Mouse (Mus musculus) brain, embryonic 14.5 days (tissue): Measurements from ENCODE around the gene Nrm. TPM values are rescaled to one million over a fixed set of nuclear protein-coding genes. Genes with fewer than 3 reads are reported as not detected.
A peak's percentile ranks its signal among the peaks of the same experiment; 100 is the strongest.

Source experiments
- DNase-seq: peaks from one replicate; pipeline ENCODE4 v3.0.0-alpha.2; 2011; ENCODE audit warnings: low read depth
- CTCF ChIP-seq: fragments of 200-500 bp; IDR thresholded peaks from 2 replicates; pipeline ENCODE4 v1.5.1; 2012; ENCODE audit warnings: inconsistent platforms, mild to moderate bottlenecking, moderate library complexity, borderline replicate concordance; ENCODE audit not compliant: insufficient read depth, insufficient read length; ENCODE audit errors: extremely low read depth
- POLR2A ChIP-seq: fragments of 200-500 bp; IDR thresholded peaks from 2 replicates; pipeline ENCODE4 v1.6.1; 2012; ENCODE audit warnings: mild to moderate bottlenecking, inconsistent platforms, borderline replicate concordance; ENCODE audit not compliant: poor library complexity, insufficient read depth, insufficient read length, severe bottlenecking; ENCODE audit errors: extremely low read depth
- polyA plus RNA-seq: library from polyadenylated mRNA; depleted of rRNA; stranded (reverse); fragments of >200 nt; gene quantifications from 2 replicates; pipeline ENCODE4 v1.2.3, GENCODE M21; 2012

The Nrm gene
- polyA plus RNA-seq, 1 experiment: 26.9 TPM

GRCm38 (mm10) chr17:35873774-35874519 is 12.8 kb downstream of the Nrm start:
- TF ChIP-seq POLR2A (no peak), CTCF (peak; percentile 97)
- DNase-seq: peak; percentile 90

GRCm38 (mm10) chr17:35874721-35875120 is 13.6 kb downstream of the Nrm start:
- TF ChIP-seq POLR2A (no peak), CTCF (no peak)
- DNase-seq: no peak

- peak; percentile 99 for DNase-seq
These were observed 18.3 kb downstream of the Nrm start, which contains the start of gene Dhx16 for GRCm38 (mm10) chr17:35879245-35880057. Gene Dhx16 (plus strand): TSS chr17:35879819.

DNA sequence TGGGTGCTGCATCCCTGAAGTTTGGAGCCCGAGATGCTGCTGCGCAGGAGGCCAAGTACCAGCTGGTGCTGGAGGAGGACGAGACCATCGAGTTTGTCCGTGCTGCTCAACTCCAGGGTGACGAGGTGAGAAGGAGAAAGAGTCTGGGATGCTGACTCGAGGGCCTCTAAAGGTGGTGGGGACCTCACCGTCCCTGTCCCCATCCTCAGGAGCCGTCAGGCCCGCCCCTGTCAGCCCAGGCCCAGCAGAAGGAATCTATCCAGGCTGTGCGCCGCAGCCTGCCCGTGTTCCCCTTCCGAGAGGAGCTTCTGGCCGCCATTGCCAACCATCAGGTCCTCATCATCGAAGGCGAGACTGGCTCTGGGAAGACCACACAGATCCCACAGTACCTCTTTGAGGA is 21.8 kb downstream of the Nrm start:
- DNase-seq: no peak
- TF ChIP-seq CTCF (no peak), POLR2A (no peak)

More at GRCm38 (mm10) chr17:35879245-35880057, 18.3 kb downstream of the Nrm start, which contains the start of gene Dhx16:
- TF ChIP-seq CTCF (peak; percentile 75), POLR2A (peak; percentile 35; the same call in 1 of the 2 replicates)

DNA sequence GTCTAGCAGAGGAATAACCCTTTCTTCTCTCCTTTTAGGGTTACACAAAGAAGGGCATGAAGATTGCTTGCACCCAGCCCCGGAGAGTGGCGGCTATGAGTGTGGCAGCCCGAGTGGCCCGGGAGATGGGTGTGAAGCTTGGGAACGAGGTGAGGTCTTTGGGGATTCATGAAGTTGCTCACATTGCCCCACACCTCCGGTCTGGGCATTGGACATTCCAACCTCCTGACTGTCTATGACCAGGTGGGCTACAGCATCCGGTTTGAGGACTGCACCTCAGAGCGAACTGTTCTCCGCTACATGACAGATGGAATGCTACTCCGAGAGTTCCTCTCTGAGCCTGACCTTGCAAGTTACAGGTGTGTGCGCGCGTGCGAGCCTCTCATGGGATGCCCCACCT is 22.7 kb downstream of the Nrm start:
- TF ChIP-seq CTCF: no peak
- no peak for TF ChIP-seq POLR2A
- DNase-seq: no peak

DNA sequence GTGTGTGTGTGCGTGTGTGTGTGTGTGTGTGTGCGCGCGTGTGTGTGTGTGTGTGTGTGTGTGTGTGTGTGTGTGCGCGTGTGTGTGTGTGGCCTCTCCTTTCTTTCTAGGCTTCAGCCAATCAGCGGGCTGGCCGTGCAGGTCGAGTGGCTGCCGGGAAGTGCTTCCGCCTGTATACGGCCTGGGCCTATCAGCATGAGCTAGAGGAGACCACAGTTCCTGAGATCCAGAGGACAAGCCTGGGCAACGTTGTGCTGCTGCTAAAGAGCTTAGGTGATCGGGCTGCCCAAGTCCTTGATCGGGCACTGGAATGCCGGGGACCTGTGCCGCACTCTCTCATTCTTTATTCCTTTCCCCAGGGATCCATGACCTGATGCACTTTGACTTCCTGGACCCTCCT is 26.6 kb downstream of the Nrm start:
- DNase-seq: no peak

GRCm38 (mm10) chr17:35896781-35897643 is 35.9 kb downstream of the Nrm start, which contains the start of gene 2310061I04Rik:
Gene 2310061I04Rik (minus strand): TSS chr17:35897431.
- no peak for TF ChIP-seq CTCF
- peak; percentile 61 for TF ChIP-seq POLR2A
- DNase-seq: peak; percentile 97

More for the DNA sequence above, 26.6 kb downstream of the Nrm start:
- TF ChIP-seq CTCF (no peak), POLR2A (no peak)

DNA sequence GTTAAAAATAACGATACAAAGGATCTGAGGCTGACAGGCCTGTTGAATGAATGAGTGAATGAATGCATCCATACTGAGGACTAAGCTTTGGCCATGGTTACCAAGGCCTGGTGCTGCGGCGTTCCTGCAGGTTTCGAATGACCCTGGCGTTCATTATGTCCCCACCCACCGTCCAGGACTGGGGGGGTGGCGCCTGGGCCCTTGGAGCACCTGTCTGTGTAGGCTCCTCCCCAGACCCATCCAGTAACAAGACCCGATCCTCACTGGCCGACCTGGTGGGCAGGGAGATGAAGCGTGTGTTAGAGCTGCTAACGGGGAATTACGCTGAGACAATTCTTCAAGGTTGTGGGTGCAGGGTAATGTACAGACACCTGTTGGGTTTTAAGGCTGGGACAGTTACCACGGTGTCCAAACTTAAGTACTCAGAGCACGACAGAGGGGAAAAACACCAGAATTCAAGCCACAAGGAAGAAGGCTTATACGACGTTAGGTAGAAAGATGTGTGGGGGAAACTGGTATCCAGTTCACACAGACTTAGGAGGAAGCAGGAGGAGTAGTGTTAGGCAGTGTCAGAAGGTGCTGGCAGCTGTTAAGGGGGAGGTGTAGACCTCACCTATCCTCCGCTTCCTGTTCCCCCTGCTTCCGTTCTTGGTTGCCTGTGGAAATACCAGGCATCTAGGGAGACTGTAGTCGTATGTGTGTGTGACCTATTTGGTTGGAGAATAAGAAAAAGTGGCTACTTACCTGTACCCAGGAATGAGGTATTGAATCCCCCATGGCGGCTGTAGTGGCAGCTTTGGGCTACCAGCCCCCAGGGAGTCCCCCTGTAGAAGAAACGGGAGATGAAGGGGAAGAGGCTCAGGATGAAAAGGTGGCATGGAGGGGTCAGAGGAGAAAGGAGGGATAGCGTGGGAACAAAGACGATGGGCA is 36.8 kb downstream of the Nrm start:
- TF ChIP-seq POLR2A: no peak
- TF ChIP-seq CTCF: no peak
- DNase-seq: no peak

GRCm38 (mm10) chr17:35900636-35901035 is 39.5 kb downstream of the Nrm start:
- DNase-seq: no peak
- TF ChIP-seq POLR2A (no peak), CTCF (no peak)
